Mouse (Mus musculus): Measurements from ENCODE around the gene 5730522E02Rik. TPM values are rescaled to one million over a fixed set of nuclear protein-coding genes. Genes with fewer than 3 reads are reported as not detected.

Gene 5730522E02Rik
- polyA plus RNA-seq, 1 experiment from 2014 or later = 14.6 TPM

- 83% methylated on average over 3 of the region's 3 CpGs for WGBS
- H3K9ac ChIP-seq (ENCODE audit: low read length) = no peak overlapping the region
- no peaks in the 10 kb centered on the region for H3K36me3 ChIP-seq (ENCODE audit: control insufficient read depth, insufficient read depth, low read length)
- H3K4me2 ChIP-seq (ENCODE audit: low read length) = no peak overlapping the region
- H3K27me3 ChIP-seq (replicated peaks; ENCODE audit: control insufficient read depth, insufficient read depth, low read length) = no peaks in the 10 kb centered on the region
- ATAC-seq (no peak), DNase-seq (ENCODE audit: low spot score) (no peak)
- no peaks in the 10 kb centered on the region for H3K9me3 ChIP-seq (replicated peaks; ENCODE audit: control insufficient read depth, low read length)
- peaks cover 6% of the 10 kb centered on the region for H3K4me1 ChIP-seq (ENCODE audit: control insufficient read depth, insufficient read depth, low read length)
- H3K27ac ChIP-seq (ENCODE audit: low read depth, low read length) = no peak overlapping the region
- no peak overlapping the region for H3K4me3 ChIP-seq (ENCODE audit: low read depth, low read length)
Measured at GRCm38 (mm10) chr11:26112206-26112605, 98.4 kb downstream of the 5730522E02Rik start.

GRCm38 (mm10) chr11:26108647-26109046, 101.9 kb downstream of the 5730522E02Rik start:
- Histone ChIP-seq H3K4me2 (ENCODE audit: low read length) (no peak overlapping the region), H3K4me1 (ENCODE audit: control insufficient read depth, insufficient read depth, low read length) (peaks cover 15% of the 10 kb centered on the region), H3K36me3 (ENCODE audit: control insufficient read depth, insufficient read depth, low read length) (no peaks in the 10 kb centered on the region), H3K4me3 (ENCODE audit: low read depth, low read length) (no peak overlapping the region), H3K9me3 (replicated peaks; ENCODE audit: control insufficient read depth, low read length) (no peaks in the 10 kb centered on the region), H3K27ac (ENCODE audit: low read depth, low read length) (no peak overlapping the region), H3K27me3 (replicated peaks; ENCODE audit: control insufficient read depth, insufficient read depth, low read length) (no peaks in the 10 kb centered on the region), H3K9ac (ENCODE audit: low read length) (no peak overlapping the region)
- peak; percentile 85 for ATAC-seq
- DNase-seq (ENCODE audit: low spot score) = peak; percentile 77
- 18% methylated on average over 1 of the region's 1 CpGs for WGBS

GRCm38 (mm10) chr11:26104680-26105079, 105.9 kb downstream of the 5730522E02Rik start:
- Histone ChIP-seq H3K9me3 (replicated peaks; ENCODE audit: control insufficient read depth, low read length) (no peaks in the 10 kb centered on the region), H3K4me2 (ENCODE audit: low read length) (no peak overlapping the region), H3K4me3 (ENCODE audit: low read depth, low read length) (no peak overlapping the region), H3K9ac (ENCODE audit: low read length) (no peak overlapping the region), H3K27me3 (replicated peaks; ENCODE audit: control insufficient read depth, insufficient read depth, low read length) (no peaks in the 10 kb centered on the region), H3K27ac (ENCODE audit: low read depth, low read length) (no peak overlapping the region), H3K36me3 (ENCODE audit: control insufficient read depth, insufficient read depth, low read length) (no peaks in the 10 kb centered on the region), H3K4me1 (ENCODE audit: control insufficient read depth, insufficient read depth, low read length) (peaks cover 28% of the 10 kb centered on the region)
- WGBS = 9% methylated on average over 2 of the region's 2 CpGs
- ATAC-seq (no peak), DNase-seq (ENCODE audit: low spot score) (no peak)

GRCm38 (mm10) chr11:26103698-26104097, 106.9 kb downstream of the 5730522E02Rik start:
- Histone ChIP-seq H3K4me1 (ENCODE audit: control insufficient read depth, insufficient read depth, low read length) (peaks cover 24% of the 10 kb centered on the region), H3K4me2 (ENCODE audit: low read length) (peak overlapping the region; percentile 41), H3K27ac (ENCODE audit: low read depth, low read length) (no peak overlapping the region), H3K9ac (ENCODE audit: low read length) (no peak overlapping the region), H3K27me3 (replicated peaks; ENCODE audit: control insufficient read depth, insufficient read depth, low read length) (no peaks in the 10 kb centered on the region), H3K4me3 (ENCODE audit: low read depth, low read length) (no peak overlapping the region), H3K36me3 (ENCODE audit: control insufficient read depth, insufficient read depth, low read length) (no peaks in the 10 kb centered on the region), H3K9me3 (replicated peaks; ENCODE audit: control insufficient read depth, low read length) (no peaks in the 10 kb centered on the region)
- under 1% methylated on average over 8 of the region's 8 CpGs for WGBS
- DNase-seq (ENCODE audit: low spot score) (peak; percentile 74), ATAC-seq (peak; percentile 52)

- Histone ChIP-seq H3K4me1 (ENCODE audit: control insufficient read depth, insufficient read depth, low read length) (peaks cover 22% of the 10 kb centered on the region), H3K9ac (ENCODE audit: low read length) (no peak overlapping the region), H3K4me2 (ENCODE audit: low read length) (peak overlapping the region; percentile 41), H3K4me3 (ENCODE audit: low read depth, low read length) (no peak overlapping the region), H3K27ac (ENCODE audit: low read depth, low read length) (no peak overlapping the region; the same call in 1 of the 2 replicates), H3K36me3 (ENCODE audit: control insufficient read depth, insufficient read depth, low read length) (no peaks in the 10 kb centered on the region), H3K27me3 (replicated peaks; ENCODE audit: control insufficient read depth, insufficient read depth, low read length) (no peaks in the 10 kb centered on the region), H3K9me3 (replicated peaks; ENCODE audit: control insufficient read depth, low read length) (no peaks in the 10 kb centered on the region)
- 6% methylated on average over 4 of the region's 4 CpGs for WGBS
- DNase-seq (ENCODE audit: low spot score) (no peak), ATAC-seq (no peak)
Measured at GRCm38 (mm10) chr11:26102878-26103277, 107.7 kb downstream of the 5730522E02Rik start.

- ATAC-seq (peak; percentile 24; the same call in 1 of the 2 replicates), DNase-seq (ENCODE audit: low spot score) (no peak)
- no peak overlapping the region for H3K9ac ChIP-seq (ENCODE audit: low read length)
- no peak overlapping the region for H3K4me3 ChIP-seq (ENCODE audit: low read depth, low read length)
- no peaks in the 10 kb centered on the region for H3K36me3 ChIP-seq (ENCODE audit: control insufficient read depth, insufficient read depth, low read length)
- no peaks in the 10 kb centered on the region for H3K9me3 ChIP-seq (replicated peaks; ENCODE audit: control insufficient read depth, low read length)
- no peak overlapping the region for H3K4me2 ChIP-seq (ENCODE audit: low read length)
- H3K4me1 ChIP-seq (ENCODE audit: control insufficient read depth, insufficient read depth, low read length) = peaks cover 21% of the 10 kb centered on the region
- no peaks in the 10 kb centered on the region for H3K27me3 ChIP-seq (replicated peaks; ENCODE audit: control insufficient read depth, insufficient read depth, low read length)
- H3K27ac ChIP-seq (ENCODE audit: low read depth, low read length) = no peak overlapping the region
- 21% methylated on average over 5 of the region's 5 CpGs for WGBS
Measured at GRCm38 (mm10) chr11:26100077-26100476, 110.5 kb downstream of the 5730522E02Rik start.

GRCm38 (mm10) chr11:26098933-26099332, 111.6 kb downstream of the 5730522E02Rik start:
- Histone ChIP-seq H3K4me3 (ENCODE audit: low read depth, low read length) (no peak overlapping the region), H3K4me2 (ENCODE audit: low read length) (no peak overlapping the region), H3K27me3 (replicated peaks; ENCODE audit: control insufficient read depth, insufficient read depth, low read length) (no peaks in the 10 kb centered on the region), H3K27ac (ENCODE audit: low read depth, low read length) (no peak overlapping the region), H3K36me3 (ENCODE audit: control insufficient read depth, insufficient read depth, low read length) (no peaks in the 10 kb centered on the region), H3K9me3 (replicated peaks; ENCODE audit: control insufficient read depth, low read length) (no peaks in the 10 kb centered on the region), H3K9ac (ENCODE audit: low read length) (no peak overlapping the region), H3K4me1 (ENCODE audit: control insufficient read depth, insufficient read depth, low read length) (peaks cover 18% of the 10 kb centered on the region)
- DNase-seq (ENCODE audit: low spot score) = no peak
- ATAC-seq = no peak
- 83% methylated on average over 2 of the region's 2 CpGs for WGBS

GRCm38 (mm10) chr11:26096095-26096494, 114.5 kb downstream of the 5730522E02Rik start:
- peaks cover 9% of the 10 kb centered on the region for H3K4me1 ChIP-seq (ENCODE audit: control insufficient read depth, insufficient read depth, low read length)
- no peaks in the 10 kb centered on the region for H3K36me3 ChIP-seq (ENCODE audit: control insufficient read depth, insufficient read depth, low read length)
- no peaks in the 10 kb centered on the region for H3K9me3 ChIP-seq (replicated peaks; ENCODE audit: control insufficient read depth, low read length)
- no peaks in the 10 kb centered on the region for H3K27me3 ChIP-seq (replicated peaks; ENCODE audit: control insufficient read depth, insufficient read depth, low read length)
- H3K4me2 ChIP-seq (ENCODE audit: low read length) = no peak overlapping the region
- peak; percentile 61; the same call in 1 of the 2 replicates for ATAC-seq
- no peak overlapping the region for H3K4me3 ChIP-seq (ENCODE audit: low read depth, low read length)
- no peak for DNase-seq (ENCODE audit: low spot score)
- 23% methylated on average over 1 of the region's 1 CpGs for WGBS
- no peak overlapping the region for H3K9ac ChIP-seq (ENCODE audit: low read length)
- no peak overlapping the region for H3K27ac ChIP-seq (ENCODE audit: low read depth, low read length)

- Histone ChIP-seq H3K9ac (ENCODE audit: low read length) (no peak overlapping the region), H3K36me3 (ENCODE audit: control insufficient read depth, insufficient read depth, low read length) (no peaks in the 10 kb centered on the region), H3K4me1 (ENCODE audit: control insufficient read depth, insufficient read depth, low read length) (peaks cover 4% of the 10 kb centered on the region; the same call in 1 of the 2 replicates), H3K9me3 (replicated peaks; ENCODE audit: control insufficient read depth, low read length) (no peaks in the 10 kb centered on the region), H3K27me3 (replicated peaks; ENCODE audit: control insufficient read depth, insufficient read depth, low read length) (no peaks in the 10 kb centered on the region), H3K27ac (ENCODE audit: low read depth, low read length) (no peak overlapping the region), H3K4me2 (ENCODE audit: low read length) (no peak overlapping the region), H3K4me3 (ENCODE audit: low read depth, low read length) (no peak overlapping the region)
- 7% methylated on average over 5 of the region's 5 CpGs for WGBS
- DNase-seq (ENCODE audit: low spot score) (peak; percentile 89), ATAC-seq (peak; percentile 94)
Measured at GRCm38 (mm10) chr11:26088993-26089392, 121.6 kb downstream of the 5730522E02Rik start.

All from forebrain, embryonic 14.5 days (tissue).